Mouse (Mus musculus): ENCODE measurements around the gene Ceacam2. TPM values are rescaled to one million over a fixed set of nuclear protein-coding genes. Genes with fewer than 3 reads are reported as not detected.
"Not testable (repeated sequence)": the region's sequence is repeated elsewhere in the genome, so short reads cannot be mapped to it uniquely, and the experiment has no call there.

Gene Ceacam2
- total RNA-seq, 1 experiment, result 0.31 TPM

- Histone ChIP-seq H3K36me3 (ENCODE audit: control insufficient read depth, insufficient read depth, low read length, poor library complexity, severe bottlenecking) (no peaks in the 10 kb centered on the region), H3K4me3 (ENCODE audit: insufficient read depth in 1 of 2, low read depth in 1 of 2, low read length in 2 of 2, poor library complexity in 1 of 2, severe bottlenecking in 1 of 2) (no peak overlapping the region), H3K9me3 (ENCODE audit: control insufficient read depth, insufficient read depth, low read depth, low read length) (no peaks in the 10 kb centered on the region; the same call in 1 of the 2 replicates), H3K27ac (ENCODE audit: insufficient read depth, low read depth, low read length, poor library complexity, severe bottlenecking) (no peak overlapping the region), H3K9ac (ENCODE audit: insufficient read depth, low read depth, low read length, poor library complexity, severe bottlenecking) (no peak overlapping the region), H3K4me1 (ENCODE audit: control insufficient read depth in 2 of 2, insufficient read depth in 2 of 2, low read length in 2 of 2, poor library complexity in 1 of 2) (no peaks in the 10 kb centered on the region)
- in situ Hi-C loops (cut with MboI; ENCODE audit: low sequenced_read_pairs in 2 of 2, unreplicated experiment in 2 of 2), result no loop called here
- no peak for DNase-seq (ENCODE audit: low read depth, low spot score)
- no peak for TF ChIP-seq CHD2 (IDR thresholded peaks at IDR 0.05; ENCODE audit: low read depth, low read length)
- TF ChIP-seq HCFC1 (IDR thresholded peaks at IDR 0.05; ENCODE audit: borderline replicate concordance, insufficient read depth, low read length), result no peak
- no peak for TF ChIP-seq ZNF384 (IDR thresholded peaks at IDR 0.05; ENCODE audit: low read depth, low read length)
- TF ChIP-seq MAFK (IDR thresholded peaks at IDR 0.05; ENCODE audit: insufficient read depth, low read depth, low read length), result no peak
- no peak for TF ChIP-seq ZC3H11A (IDR thresholded peaks at IDR 0.05; ENCODE audit: borderline replicate concordance, low read depth, low read length)
These were observed 29.1 kb upstream of the Ceacam2 start for GRCm38 (mm10) chr7:25568721-25569120.

GRCm38 (mm10) chr7:25541464-25541863 is 1.8 kb upstream of the Ceacam2 start:
- H3K36me3 ChIP-seq (ENCODE audit: control insufficient read depth, insufficient read depth, low read length, poor library complexity, severe bottlenecking); H3K9me3 ChIP-seq (ENCODE audit: control insufficient read depth, insufficient read depth, low read depth, low read length): not testable (repeated sequence)

GRCm38 (mm10) chr7:25539954-25540353 is 297 bp upstream of the Ceacam2 start:
- H3K9me3 ChIP-seq (ENCODE audit: control insufficient read depth, insufficient read depth, low read depth, low read length); H3K4me3 ChIP-seq (ENCODE audit: insufficient read depth in 1 of 2, low read depth in 1 of 2, low read length in 2 of 2, poor library complexity in 1 of 2, severe bottlenecking in 1 of 2); H3K27ac ChIP-seq (ENCODE audit: insufficient read depth, low read depth, low read length, poor library complexity, severe bottlenecking); DNase-seq (ENCODE audit: low read depth, low spot score); H3K9ac ChIP-seq (ENCODE audit: insufficient read depth, low read depth, low read length, poor library complexity, severe bottlenecking); in situ Hi-C loops (cut with MboI; ENCODE audit: low sequenced_read_pairs in 2 of 2, unreplicated experiment in 2 of 2); H3K4me1 ChIP-seq (ENCODE audit: control insufficient read depth in 2 of 2, insufficient read depth in 2 of 2, low read length in 2 of 2, poor library complexity in 1 of 2); H3K36me3 ChIP-seq (ENCODE audit: control insufficient read depth, insufficient read depth, low read length, poor library complexity, severe bottlenecking): not testable (repeated sequence)

More at GRCm38 (mm10) chr7:25541464-25541863, 1.8 kb upstream of the Ceacam2 start:
- in situ Hi-C loops (cut with MboI; ENCODE audit: low sequenced_read_pairs in 2 of 2, unreplicated experiment in 2 of 2); H3K9ac ChIP-seq (ENCODE audit: insufficient read depth, low read depth, low read length, poor library complexity, severe bottlenecking); H3K27ac ChIP-seq (ENCODE audit: insufficient read depth, low read depth, low read length, poor library complexity, severe bottlenecking); H3K4me1 ChIP-seq (ENCODE audit: control insufficient read depth in 2 of 2, insufficient read depth in 2 of 2, low read length in 2 of 2, poor library complexity in 1 of 2); DNase-seq (ENCODE audit: low read depth, low spot score); H3K4me3 ChIP-seq (ENCODE audit: insufficient read depth in 1 of 2, low read depth in 1 of 2, low read length in 2 of 2, poor library complexity in 1 of 2, severe bottlenecking in 1 of 2): not testable (repeated sequence)

GRCm38 (mm10) chr7:25530837-25531236 is 8.8 kb downstream of the Ceacam2 start:
- Histone ChIP-seq H3K4me1 (ENCODE audit: control insufficient read depth in 2 of 2, insufficient read depth in 2 of 2, low read length in 2 of 2, poor library complexity in 1 of 2) (peaks cover 0 to 3% of the 10 kb centered on the region in 2 experiments; a peak in 2 of 4 replicates), H3K9me3 (ENCODE audit: control insufficient read depth, insufficient read depth, low read depth, low read length) (peaks cover 5% of the 10 kb centered on the region), H3K9ac (ENCODE audit: insufficient read depth, low read depth, low read length, poor library complexity, severe bottlenecking) (peak overlapping the region; percentile 18; the same call in 1 of the 2 replicates), H3K4me3 (ENCODE audit: insufficient read depth in 1 of 2, low read depth in 1 of 2, low read length in 2 of 2, poor library complexity in 1 of 2, severe bottlenecking in 1 of 2) (peak overlapping the region; percentile 40 to 55), H3K36me3 (ENCODE audit: control insufficient read depth, insufficient read depth, low read length, poor library complexity, severe bottlenecking) (no peaks in the 10 kb centered on the region), H3K27ac (ENCODE audit: insufficient read depth, low read depth, low read length, poor library complexity, severe bottlenecking) (peak overlapping the region; percentile 64; the same call in 1 of the 2 replicates)
- DNase-seq (ENCODE audit: low read depth, low spot score), result peak; percentile 36
- in situ Hi-C loops (cut with MboI; ENCODE audit: low sequenced_read_pairs in 2 of 2, unreplicated experiment in 2 of 2), result no loop called here
- no peak for TF ChIP-seq ZNF384 (IDR thresholded peaks at IDR 0.05; ENCODE audit: low read depth, low read length)
- TF ChIP-seq CHD2 (IDR thresholded peaks at IDR 0.05; ENCODE audit: low read depth, low read length), result no peak
- TF ChIP-seq ZC3H11A (IDR thresholded peaks at IDR 0.05; ENCODE audit: borderline replicate concordance, low read depth, low read length), result no peak
- no peak for TF ChIP-seq MAFK (IDR thresholded peaks at IDR 0.05; ENCODE audit: insufficient read depth, low read depth, low read length)
- no peak for TF ChIP-seq HCFC1 (IDR thresholded peaks at IDR 0.05; ENCODE audit: borderline replicate concordance, insufficient read depth, low read length)

- H3K4me1 ChIP-seq (ENCODE audit: control insufficient read depth in 2 of 2, insufficient read depth in 2 of 2, low read length in 2 of 2, poor library complexity in 1 of 2); DNase-seq (ENCODE audit: low read depth, low spot score); H3K9ac ChIP-seq (ENCODE audit: insufficient read depth, low read depth, low read length, poor library complexity, severe bottlenecking); H3K9me3 ChIP-seq (ENCODE audit: control insufficient read depth, insufficient read depth, low read depth, low read length); H3K4me3 ChIP-seq (ENCODE audit: insufficient read depth in 1 of 2, low read depth in 1 of 2, low read length in 2 of 2, poor library complexity in 1 of 2, severe bottlenecking in 1 of 2); in situ Hi-C loops (cut with MboI; ENCODE audit: low sequenced_read_pairs in 2 of 2, unreplicated experiment in 2 of 2); H3K27ac ChIP-seq (ENCODE audit: insufficient read depth, low read depth, low read length, poor library complexity, severe bottlenecking); H3K36me3 ChIP-seq (ENCODE audit: control insufficient read depth, insufficient read depth, low read length, poor library complexity, severe bottlenecking): not testable (repeated sequence)
These were observed 23.4 kb downstream of the Ceacam2 start for GRCm38 (mm10) chr7:25516070-25516777.

- H3K4me1 ChIP-seq (ENCODE audit: control insufficient read depth in 2 of 2, insufficient read depth in 2 of 2, low read length in 2 of 2, poor library complexity in 1 of 2); H3K27ac ChIP-seq (ENCODE audit: insufficient read depth, low read depth, low read length, poor library complexity, severe bottlenecking); H3K4me3 ChIP-seq (ENCODE audit: insufficient read depth in 1 of 2, low read depth in 1 of 2, low read length in 2 of 2, poor library complexity in 1 of 2, severe bottlenecking in 1 of 2); H3K9ac ChIP-seq (ENCODE audit: insufficient read depth, low read depth, low read length, poor library complexity, severe bottlenecking); H3K9me3 ChIP-seq (ENCODE audit: control insufficient read depth, insufficient read depth, low read depth, low read length); in situ Hi-C loops (cut with MboI; ENCODE audit: low sequenced_read_pairs in 2 of 2, unreplicated experiment in 2 of 2); DNase-seq (ENCODE audit: low read depth, low spot score); H3K36me3 ChIP-seq (ENCODE audit: control insufficient read depth, insufficient read depth, low read length, poor library complexity, severe bottlenecking): not testable (repeated sequence)
These were observed 24.0 kb downstream of the Ceacam2 start for GRCm38 (mm10) chr7:25515667-25516066.

Data from ES-E14 (cell line).